Comparison of ENCODE assay signal across 18 mouse cellular contexts in the genomic region with DNA sequence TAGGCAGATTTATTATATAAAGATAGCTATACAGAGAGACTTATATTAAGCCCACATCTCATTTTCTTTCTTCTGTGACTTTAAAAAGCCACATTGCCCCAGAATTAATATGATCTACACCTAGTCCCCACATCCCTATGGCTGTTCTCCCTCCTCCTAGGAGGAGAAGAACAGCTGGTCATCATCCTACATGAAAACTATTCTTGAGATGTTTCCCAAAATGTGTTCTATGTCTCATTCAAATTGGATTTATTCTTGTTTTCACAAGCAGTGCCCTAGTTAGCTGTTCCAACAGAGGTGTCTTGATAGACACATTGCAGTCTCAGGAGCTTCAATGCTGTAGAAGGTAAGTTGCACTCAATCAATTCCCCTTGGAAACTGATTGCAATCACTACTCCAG.
DNase-seq lines count a peak whose midpoint lies in the region.
"Had no signal": no experiment of that assay in that cellular context is flagged by ENCODE, and none has a peak within 500 bp of the region (broad histone marks: within the 10 kb centered on the region; RNA-seq: fewer than 3 reads in every experiment).

No protein-coding gene starts in this region.

- intact Hi-C loops in left cerebral cortex, postnatal 10 days (cut with DNase I): no loop called here
- intact Hi-C loops in left cerebral cortex, postnatal 25 days (cut with DNase I): loop anchor here (1.0 to 10.0 kb wide), 9 partner anchors 37 to 511 kb away; no protein-coding TSS in a partner anchor

- DNase-seq in layer of hippocampus, adult 9-11 months: peak; percentile 6
- DNase-seq in layer of hippocampus, adult 18-20 months (ENCODE audit: low spot score in 2 of 2): no peak
- peak; percentile 38 to 64 for DNase-seq in left cerebral cortex, adult 9 months (ENCODE audit: low spot score in 2 of 2)
- no peak for DNase-seq in left cerebral cortex, postnatal 10 days (ENCODE audit: extremely low spot score in 1 of 2, low spot score in 2 of 2)
- peak; percentile 8 to 87 for DNase-seq in left cerebral cortex, postnatal 25 days (ENCODE audit: low spot score in 2 of 2)
- no peak for DNase-seq in testis, postnatal 14 days (ENCODE audit: low spot score)
- DNase-seq: adrenal gland, adult 2 months; adrenal gland, postnatal 14 days; cerebellum, adult 11-12 months; cerebellum, adult 8-10 months; cerebellum, postnatal 10 days; cerebellum, postnatal 36 days; embryo, embryonic 11 days; gastrocnemius, postnatal 10 days; gastrocnemius, postnatal 36 days; heart, adult 2 months; heart, postnatal 14 days; heart, postnatal 4 days had no signal

Comparison
In these comparisons a context has a peak if more than half of its experiments do, and no peak if none do; other contexts are left out.
1. DNase-seq: peak in layer of hippocampus, adult 9-11 months (single experiment), left cerebral cortex, adult 9 months (2 of 2) and left cerebral cortex, postnatal 25 days (2 of 2); none in layer of hippocampus, adult 18-20 months (0 of 2), left cerebral cortex, postnatal 10 days (0 of 2) and testis, postnatal 14 days (single experiment).